Mouse (Mus musculus) intestine, postnatal 0 days (tissue): ENCODE results near the gene Cacnb4. TPM values are rescaled to one million over a fixed set of nuclear protein-coding genes. Genes with fewer than 3 reads are reported as not detected.

Experiments used
- ATAC-seq: fragments of 200-750 bp; cut with Nextera tagmentation; 2 replicates; pipeline ENCODE4 v1.8.0; 2017; ENCODE audit warnings: mild to moderate bottlenecking, moderate TSS enrichment, moderate library complexity
- H3K27ac ChIP-seq: fragments of 300-500 bp; sonication (generic); 2 replicates; pipeline ENCODE4 v1.5.1; 2014; ENCODE audit warnings: mild to moderate bottlenecking, low read depth, low read length, moderate library complexity
- H3K27me3 ChIP-seq: fragments of 300-500 bp; sonication (generic); replicated peaks from 2 replicates; pipeline ENCODE4 v1.6.1; 2014; ENCODE audit warnings: low read length, mixed read lengths; ENCODE audit not compliant: control insufficient read depth, insufficient read depth
- H3K36me3 ChIP-seq: fragments of 300-500 bp; sonication (generic); 2 replicates; pipeline ENCODE4 v1.6.1; 2014; ENCODE audit warnings: mild to moderate bottlenecking, moderate library complexity; ENCODE audit not compliant: control insufficient read depth, insufficient read depth
- H3K4me1 ChIP-seq: fragments of 300-500 bp; sonication (generic); replicated peaks from 2 replicates; pipeline ENCODE4 v1.6.1; 2014; ENCODE audit warnings: antibody characterized with exemption, low read length, mixed read lengths; ENCODE audit not compliant: control insufficient read depth, insufficient read depth
- H3K4me2 ChIP-seq: fragments of 300-500 bp; sonication (generic); replicated peaks from 2 replicates; pipeline ENCODE4 v1.6.1; 2014; ENCODE audit warnings: low read depth, mild to moderate bottlenecking, moderate library complexity
- H3K4me3 ChIP-seq: fragments of 300-500 bp; sonication (generic); 2 replicates; pipeline ENCODE4 v1.5.1; 2014; ENCODE audit warnings: low read depth, low read length
- H3K9ac ChIP-seq: fragments of 300-500 bp; sonication (generic); 2 replicates; pipeline ENCODE4 v1.6.1; 2014; ENCODE audit warnings: mild to moderate bottlenecking, low read depth, low read length
- H3K9me3 ChIP-seq: fragments of 300-500 bp; sonication (generic); 2 replicates; pipeline ENCODE4 v1.6.1; 2016; ENCODE audit warnings: mixed run types; ENCODE audit not compliant: control insufficient read depth
- CTCF ChIP-seq: sonication (generic); IDR thresholded peaks from 2 replicates; pipeline ENCODE4 v1.5.1; 2016; ENCODE audit warnings: low read depth, mild to moderate bottlenecking, control low read depth, antibody characterized with exemption, moderate library complexity
- WGBS: fragments of 180-500 bp; shearing (Covaris S2); extraction: QIAGEN DNeasy Blood & Tissue Kit; methylation state at CpG from one replicate; pipeline ENCODE4 v1.1.7; 2014; 5-methylcytosine and 5-hydroxymethylcytosine counted together
- polyA plus RNA-seq: library from polyadenylated mRNA; unstranded; fragments of >200 nt; fragmentation: Nextera tagmentation; extraction: Ambion mirVana; gene quantifications from 2 replicates; pipeline ENCODE4 v1.2.1, GENCODE M21; 2015

Gene Cacnb4
- polyA plus RNA-seq, 1 experiment from 2014 or later, result 0.51 TPM

- no peak overlapping the region for H3K4me3 ChIP-seq
- H3K36me3 ChIP-seq, result no peaks in the 10 kb centered on the region
- H3K4me2 ChIP-seq, result no peak overlapping the region
- no peak for TF ChIP-seq CTCF
- H3K27me3 ChIP-seq, result no peaks in the 10 kb centered on the region
- H3K9me3 ChIP-seq, result no peaks in the 10 kb centered on the region
- no peak overlapping the region for H3K27ac ChIP-seq
- 87% methylated on average over 11 of the region's 11 CpGs for WGBS
- no peak for ATAC-seq
- no peaks in the 10 kb centered on the region; the same call in 1 of the 2 replicates for H3K4me1 ChIP-seq
- H3K9ac ChIP-seq, result no peak overlapping the region
Observed at GRCm38 (mm10) chr2:52495097-52495694, 181.4 kb downstream of the Cacnb4 start.

- no peaks in the 10 kb centered on the region; the same call in 1 of the 2 replicates for H3K4me1 ChIP-seq
- H3K4me2 ChIP-seq, result no peak overlapping the region
- no peaks in the 10 kb centered on the region for H3K36me3 ChIP-seq
- 64% methylated on average over 8 of the region's 8 CpGs for WGBS
- ATAC-seq, result no peak
- no peak for TF ChIP-seq CTCF
- no peak overlapping the region for H3K4me3 ChIP-seq
- H3K27me3 ChIP-seq, result no peaks in the 10 kb centered on the region
- H3K27ac ChIP-seq, result no peak overlapping the region
- H3K9me3 ChIP-seq, result no peaks in the 10 kb centered on the region
- no peak overlapping the region for H3K9ac ChIP-seq
Observed at GRCm38 (mm10) chr2:52494274-52494673, 182.4 kb downstream of the Cacnb4 start.

- no peak overlapping the region for H3K4me2 ChIP-seq
- WGBS, result 74% methylated on average over 13 of the region's 13 CpGs
- H3K27me3 ChIP-seq, result no peaks in the 10 kb centered on the region
- no peaks in the 10 kb centered on the region; the same call in 1 of the 2 replicates for H3K4me1 ChIP-seq
- no peak for ATAC-seq
- H3K9me3 ChIP-seq, result no peaks in the 10 kb centered on the region
- TF ChIP-seq CTCF, result no peak
- H3K4me3 ChIP-seq, result no peak overlapping the region
- no peaks in the 10 kb centered on the region for H3K36me3 ChIP-seq
- no peak overlapping the region for H3K27ac ChIP-seq
- no peak overlapping the region for H3K9ac ChIP-seq
Observed at GRCm38 (mm10) chr2:52492867-52493266, 183.8 kb downstream of the Cacnb4 start.

GRCm38 (mm10) chr2:52489840-52490239 lies 186.8 kb downstream of the Cacnb4 start:
- ATAC-seq, result no peak
- Histone ChIP-seq H3K4me2 (no peak overlapping the region), H3K9ac (no peak overlapping the region), H3K27ac (no peak overlapping the region), H3K9me3 (no peaks in the 10 kb centered on the region), H3K4me1 (no peaks in the 10 kb centered on the region; the same call in 1 of the 2 replicates), H3K27me3 (no peaks in the 10 kb centered on the region), H3K4me3 (no peak overlapping the region), H3K36me3 (no peaks in the 10 kb centered on the region)
- 46% methylated on average over 1 of the region's 1 CpGs for WGBS
- TF ChIP-seq CTCF, result no peak

- Histone ChIP-seq H3K9ac (no peak overlapping the region), H3K4me2 (no peak overlapping the region), H3K9me3 (no peaks in the 10 kb centered on the region), H3K36me3 (no peaks in the 10 kb centered on the region), H3K4me1 (no peaks in the 10 kb centered on the region), H3K27ac (no peak overlapping the region), H3K27me3 (no peaks in the 10 kb centered on the region), H3K4me3 (no peak overlapping the region)
- ATAC-seq, result no peak
- WGBS, result 65% methylated on average over 5 of the region's 5 CpGs
- TF ChIP-seq CTCF, result no peak
Observed at GRCm38 (mm10) chr2:52483496-52483895, 193.1 kb downstream of the Cacnb4 start.

GRCm38 (mm10) chr2:52480476-52480875 lies 196.2 kb downstream of the Cacnb4 start:
- no peaks in the 10 kb centered on the region for H3K9me3 ChIP-seq
- no peaks in the 10 kb centered on the region for H3K36me3 ChIP-seq
- H3K4me3 ChIP-seq, result no peak overlapping the region
- no peaks in the 10 kb centered on the region for H3K4me1 ChIP-seq
- no peak overlapping the region for H3K9ac ChIP-seq
- 80% methylated on average over 8 of the region's 8 CpGs for WGBS
- no peak overlapping the region for H3K4me2 ChIP-seq
- no peak for ATAC-seq
- no peak overlapping the region for H3K27ac ChIP-seq
- TF ChIP-seq CTCF, result no peak
- H3K27me3 ChIP-seq, result no peaks in the 10 kb centered on the region
